Mouse (Mus musculus): ENCODE data around the gene Slc41a3. TPM values are rescaled to one million over a fixed set of nuclear protein-coding genes. Genes with fewer than 3 reads are reported as not detected.

Slc41a3 gene
- polyA plus RNA-seq, 1 experiment from 2014 or later = 7.2 TPM

DNA sequence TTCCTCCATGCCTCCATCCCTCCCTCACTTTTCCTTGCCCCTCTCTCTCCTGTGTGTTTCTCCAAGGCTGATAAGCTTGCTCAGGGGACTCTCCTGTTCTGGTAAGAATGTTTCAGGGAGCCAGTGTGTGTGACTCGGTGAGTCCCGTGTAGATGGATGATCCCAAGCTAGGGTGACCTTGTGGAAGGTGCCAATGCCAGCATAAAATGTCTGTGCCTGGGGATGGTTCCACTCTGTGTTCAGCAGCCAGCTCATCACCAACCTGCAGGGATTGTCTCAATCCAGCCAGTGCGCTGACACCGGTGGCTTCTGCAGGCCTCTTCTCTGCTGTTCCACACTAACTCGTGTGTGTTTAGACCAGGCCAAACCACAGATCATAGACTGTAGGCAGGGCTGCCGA is 12.0 kb downstream of the Slc41a3 start:
- no peak for ATAC-seq (ENCODE audit: low FRiP score, low TSS enrichment)
- no peak overlapping the region for H3K27ac ChIP-seq (ENCODE audit: low read depth, low read length)
- H3K4me2 ChIP-seq (replicated peaks; ENCODE audit: low read depth, low read length) = no peak overlapping the region
- peaks cover 24% of the 10 kb centered on the region for H3K4me1 ChIP-seq (ENCODE audit: control insufficient read depth, insufficient read depth, low read length)
- H3K9me3 ChIP-seq (ENCODE audit: control insufficient read depth, low read length) = no peaks in the 10 kb centered on the region
- no peaks in the 10 kb centered on the region for H3K27me3 ChIP-seq (ENCODE audit: control insufficient read depth, insufficient read depth, low read length)
- 91% methylated on average over 6 of the region's 6 CpGs for WGBS
- no peak overlapping the region for H3K4me3 ChIP-seq (ENCODE audit: low read length)
- no peaks in the 10 kb centered on the region for H3K36me3 ChIP-seq (ENCODE audit: control insufficient read depth, insufficient read depth, low read length)
- no peak overlapping the region for H3K9ac ChIP-seq (ENCODE audit: low read depth, low read length)

DNA sequence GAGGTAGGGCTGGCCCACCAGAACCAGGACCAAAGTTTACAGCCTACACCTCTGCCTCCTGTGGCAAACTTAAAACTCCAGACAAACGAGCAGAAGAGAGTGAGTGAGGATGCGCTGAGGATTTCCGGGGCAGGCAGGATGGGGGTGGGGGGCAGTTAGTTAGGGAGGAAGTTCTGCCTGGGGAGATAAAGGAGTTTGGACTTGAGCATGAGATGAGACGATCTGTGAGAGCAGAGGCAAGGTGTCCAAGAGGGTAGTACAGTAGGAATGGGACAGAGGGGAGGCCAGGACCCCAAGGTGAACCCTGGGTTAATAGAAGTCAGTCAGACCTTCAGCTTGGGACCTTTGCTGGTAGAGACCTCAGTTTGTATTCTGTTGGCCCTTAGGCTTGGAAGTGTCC is 13.7 kb downstream of the Slc41a3 start:
- Histone ChIP-seq H3K36me3 (ENCODE audit: control insufficient read depth, insufficient read depth, low read length) (no peaks in the 10 kb centered on the region), H3K27me3 (ENCODE audit: control insufficient read depth, insufficient read depth, low read length) (no peaks in the 10 kb centered on the region), H3K4me2 (replicated peaks; ENCODE audit: low read depth, low read length) (no peak overlapping the region), H3K9ac (ENCODE audit: low read depth, low read length) (no peak overlapping the region), H3K4me1 (ENCODE audit: control insufficient read depth, insufficient read depth, low read length) (peaks cover 42% of the 10 kb centered on the region), H3K9me3 (ENCODE audit: control insufficient read depth, low read length) (no peaks in the 10 kb centered on the region), H3K4me3 (ENCODE audit: low read length) (no peak overlapping the region), H3K27ac (ENCODE audit: low read depth, low read length) (no peak overlapping the region)
- WGBS = 70% methylated on average over 4 of the region's 4 CpGs
- ATAC-seq (ENCODE audit: low FRiP score, low TSS enrichment) = no peak

GRCm38 (mm10) chr6:90618821-90619636 is 14.5 kb downstream of the Slc41a3 start:
- H3K27me3 ChIP-seq (ENCODE audit: control insufficient read depth, insufficient read depth, low read length) = no peaks in the 10 kb centered on the region
- H3K27ac ChIP-seq (ENCODE audit: low read depth, low read length) = no peak overlapping the region
- H3K9ac ChIP-seq (ENCODE audit: low read depth, low read length) = no peak overlapping the region
- no peak overlapping the region for H3K4me2 ChIP-seq (replicated peaks; ENCODE audit: low read depth, low read length)
- H3K4me3 ChIP-seq (ENCODE audit: low read length) = no peak overlapping the region
- 54% methylated on average over 19 of the region's 19 CpGs for WGBS
- no peaks in the 10 kb centered on the region for H3K9me3 ChIP-seq (ENCODE audit: control insufficient read depth, low read length)
- no peaks in the 10 kb centered on the region for H3K36me3 ChIP-seq (ENCODE audit: control insufficient read depth, insufficient read depth, low read length)
- ATAC-seq (ENCODE audit: low FRiP score, low TSS enrichment) = peak; percentile 39; the same call in 1 of the 2 replicates
- peaks cover 43% of the 10 kb centered on the region for H3K4me1 ChIP-seq (ENCODE audit: control insufficient read depth, insufficient read depth, low read length)

DNA sequence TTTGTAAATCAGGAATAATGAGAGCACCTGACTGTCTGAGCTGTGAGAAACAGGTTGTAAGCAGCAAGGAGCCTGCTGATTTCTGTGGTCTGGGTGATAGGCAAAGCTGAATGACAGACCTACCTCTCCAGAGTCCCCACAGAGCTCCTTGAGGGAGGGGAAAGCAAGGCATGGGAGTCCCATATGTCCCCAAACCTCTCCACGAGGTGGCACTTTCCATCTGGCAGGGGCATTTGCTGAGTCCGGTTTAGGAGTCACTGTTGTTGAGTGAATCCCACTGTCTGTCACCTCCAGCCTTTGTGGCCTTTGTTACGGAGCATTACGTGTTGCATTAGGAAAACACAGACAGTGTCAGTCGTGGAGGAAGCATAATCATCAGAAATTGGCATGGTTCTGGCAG is 15.4 kb downstream of the Slc41a3 start:
- WGBS = 72% methylated on average over 5 of the region's 5 CpGs
- no peak for ATAC-seq (ENCODE audit: low FRiP score, low TSS enrichment)

DNA sequence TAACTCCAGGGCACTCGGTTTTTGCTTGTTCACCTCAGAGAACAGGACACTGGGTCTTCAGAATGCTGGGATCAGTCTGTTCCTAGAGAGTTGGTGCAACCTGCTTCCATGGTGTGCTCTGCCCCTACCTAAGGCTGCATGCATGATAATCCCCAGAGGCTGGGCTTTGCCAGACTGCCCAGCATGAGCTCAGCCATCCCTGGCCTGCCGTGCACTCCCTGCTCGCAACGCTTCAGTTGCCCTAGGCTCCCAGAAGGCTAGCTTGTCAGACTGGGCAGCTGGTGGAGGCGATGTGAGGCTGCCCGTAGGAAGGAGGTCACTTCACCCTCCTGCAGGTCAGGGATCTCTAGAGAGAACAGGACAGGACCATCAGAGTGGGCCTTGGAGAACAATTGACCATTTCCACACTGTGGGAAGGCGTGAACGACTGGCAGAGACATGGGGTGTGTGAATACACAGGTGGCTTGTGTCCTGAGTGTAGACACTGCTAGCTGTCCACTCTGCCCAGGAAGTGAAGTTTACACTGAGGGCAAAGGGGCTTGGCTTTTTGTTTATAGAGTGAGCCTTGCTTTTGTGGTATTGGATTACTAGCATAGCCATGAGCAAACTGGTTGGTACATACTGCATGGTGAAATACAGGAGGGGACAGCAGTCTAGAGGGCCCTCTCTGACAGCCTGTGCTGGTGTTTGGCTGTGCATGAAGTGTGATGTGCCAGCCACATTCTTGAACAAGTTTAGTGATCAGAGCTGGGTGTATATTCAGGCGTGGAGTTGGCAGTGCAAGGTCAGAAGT is 16.5 kb downstream of the Slc41a3 start:
- Histone ChIP-seq H3K4me2 (replicated peaks; ENCODE audit: low read depth, low read length) (no peak overlapping the region), H3K4me1 (ENCODE audit: control insufficient read depth, insufficient read depth, low read length) (peaks cover 51% of the 10 kb centered on the region), H3K9me3 (ENCODE audit: control insufficient read depth, low read length) (no peaks in the 10 kb centered on the region), H3K27ac (ENCODE audit: low read depth, low read length) (peak overlapping the region; percentile 74), H3K27me3 (ENCODE audit: control insufficient read depth, insufficient read depth, low read length) (no peaks in the 10 kb centered on the region), H3K9ac (ENCODE audit: low read depth, low read length) (no peak overlapping the region), H3K4me3 (ENCODE audit: low read length) (no peak overlapping the region), H3K36me3 (ENCODE audit: control insufficient read depth, insufficient read depth, low read length) (no peaks in the 10 kb centered on the region)
- 28% methylated on average over 9 of the region's 9 CpGs for WGBS
- ATAC-seq (ENCODE audit: low FRiP score, low TSS enrichment) = peak; percentile 79

More for the DNA sequence above, 15.4 kb downstream of the Slc41a3 start:
- no peaks in the 10 kb centered on the region for H3K36me3 ChIP-seq (ENCODE audit: control insufficient read depth, insufficient read depth, low read length)
- H3K4me1 ChIP-seq (ENCODE audit: control insufficient read depth, insufficient read depth, low read length) = peaks cover 45% of the 10 kb centered on the region
- H3K9me3 ChIP-seq (ENCODE audit: control insufficient read depth, low read length) = no peaks in the 10 kb centered on the region
- no peak overlapping the region for H3K4me3 ChIP-seq (ENCODE audit: low read length)
- H3K27ac ChIP-seq (ENCODE audit: low read depth, low read length) = no peak overlapping the region; the same call in 1 of the 2 replicates
- H3K27me3 ChIP-seq (ENCODE audit: control insufficient read depth, insufficient read depth, low read length) = no peaks in the 10 kb centered on the region
- no peak overlapping the region for H3K9ac ChIP-seq (ENCODE audit: low read depth, low read length)
- H3K4me2 ChIP-seq (replicated peaks; ENCODE audit: low read depth, low read length) = no peak overlapping the region

DNA sequence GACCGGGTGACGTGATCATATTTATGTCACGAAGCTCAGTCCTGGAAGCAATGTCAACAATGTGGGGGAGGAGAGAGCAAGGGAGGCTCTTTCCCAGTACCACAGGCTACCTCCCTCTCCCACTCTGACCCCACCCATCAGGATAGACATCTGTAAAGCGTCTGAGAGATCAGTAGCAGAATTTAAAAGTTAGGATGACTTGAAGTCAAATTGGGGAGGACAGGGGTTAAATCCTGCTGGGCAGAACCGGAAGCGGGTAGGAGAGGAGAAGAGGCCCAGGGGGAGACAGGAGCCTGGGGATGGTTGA is 17.0 kb downstream of the Slc41a3 start:
- H3K9ac ChIP-seq (ENCODE audit: low read depth, low read length) = no peak overlapping the region
- no peaks in the 10 kb centered on the region for H3K27me3 ChIP-seq (ENCODE audit: control insufficient read depth, insufficient read depth, low read length)
- H3K4me2 ChIP-seq (replicated peaks; ENCODE audit: low read depth, low read length) = no peak overlapping the region
- peak overlapping the region; percentile 74 for H3K27ac ChIP-seq (ENCODE audit: low read depth, low read length)
- peak; percentile 13; the same call in 1 of the 2 replicates for ATAC-seq (ENCODE audit: low FRiP score, low TSS enrichment)
- H3K4me3 ChIP-seq (ENCODE audit: low read length) = no peak overlapping the region
- 17% methylated on average over 6 of the region's 6 CpGs for WGBS
- H3K4me1 ChIP-seq (ENCODE audit: control insufficient read depth, insufficient read depth, low read length) = peaks cover 51% of the 10 kb centered on the region
- no peaks in the 10 kb centered on the region; the same call in 1 of the 2 replicates for H3K36me3 ChIP-seq (ENCODE audit: control insufficient read depth, insufficient read depth, low read length)
- H3K9me3 ChIP-seq (ENCODE audit: control insufficient read depth, low read length) = no peaks in the 10 kb centered on the region

DNA sequence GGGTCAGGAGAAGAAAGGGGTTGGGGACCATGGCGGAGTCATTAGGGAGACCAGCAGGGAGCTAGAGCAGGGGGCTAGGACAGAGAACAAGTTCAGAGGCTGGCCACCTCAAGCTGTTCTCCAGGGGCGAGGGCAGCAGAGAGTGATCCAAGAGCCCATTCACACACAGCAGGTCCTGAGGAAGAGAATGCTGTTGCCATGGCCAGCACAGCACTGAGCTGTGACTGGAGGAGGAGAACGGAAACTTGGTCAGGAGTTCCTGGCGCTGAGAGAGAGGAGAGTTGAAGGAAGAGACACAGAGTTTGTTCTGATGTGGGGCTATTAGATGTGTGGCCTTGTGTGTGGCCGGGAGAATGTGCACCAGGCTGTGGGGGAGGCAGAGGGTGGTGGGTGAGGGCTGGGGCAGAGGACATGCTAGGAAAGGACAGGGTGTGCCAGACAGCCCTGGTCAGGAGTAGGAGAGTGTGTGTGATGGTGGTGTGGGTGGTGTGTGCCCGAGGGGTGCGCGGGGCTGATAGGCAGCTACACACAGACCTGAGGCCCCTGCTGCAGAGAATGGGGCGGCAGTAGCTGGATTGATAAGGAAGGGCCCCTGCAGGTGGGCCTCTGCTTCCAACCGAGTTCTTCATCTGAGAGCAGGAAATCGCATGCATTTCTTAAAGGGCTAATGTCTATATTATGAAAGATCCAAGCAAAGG is 18.4 kb downstream of the Slc41a3 start:
- Histone ChIP-seq H3K4me1 (ENCODE audit: control insufficient read depth, insufficient read depth, low read length) (peaks cover 51% of the 10 kb centered on the region), H3K27ac (ENCODE audit: low read depth, low read length) (no peak overlapping the region; the same call in 1 of the 2 replicates), H3K36me3 (ENCODE audit: control insufficient read depth, insufficient read depth, low read length) (no peaks in the 10 kb centered on the region; the same call in 1 of the 2 replicates), H3K9ac (ENCODE audit: low read depth, low read length) (no peak overlapping the region), H3K4me3 (ENCODE audit: low read length) (no peak overlapping the region), H3K4me2 (replicated peaks; ENCODE audit: low read depth, low read length) (no peak overlapping the region), H3K27me3 (ENCODE audit: control insufficient read depth, insufficient read depth, low read length) (no peaks in the 10 kb centered on the region), H3K9me3 (ENCODE audit: control insufficient read depth, low read length) (no peaks in the 10 kb centered on the region)
- no peak for ATAC-seq (ENCODE audit: low FRiP score, low TSS enrichment)
- WGBS = 47% methylated on average over 11 of the region's 11 CpGs

- WGBS = 92% methylated on average over 5 of the region's 5 CpGs
- H3K27ac ChIP-seq (ENCODE audit: low read depth, low read length) = no peak overlapping the region
- H3K9me3 ChIP-seq (ENCODE audit: control insufficient read depth, low read length) = no peaks in the 10 kb centered on the region
Observed at GRCm38 (mm10) chr6:90623456-90623836, 18.9 kb downstream of the Slc41a3 start.

More at GRCm38 (mm10) chr6:90623456-90623836, 18.9 kb downstream of the Slc41a3 start:
- Histone ChIP-seq H3K27me3 (ENCODE audit: control insufficient read depth, insufficient read depth, low read length) (no peaks in the 10 kb centered on the region), H3K4me1 (ENCODE audit: control insufficient read depth, insufficient read depth, low read length) (peaks cover 51% of the 10 kb centered on the region), H3K36me3 (ENCODE audit: control insufficient read depth, insufficient read depth, low read length) (no peaks in the 10 kb centered on the region; the same call in 1 of the 2 replicates), H3K4me3 (ENCODE audit: low read length) (no peak overlapping the region), H3K9ac (ENCODE audit: low read depth, low read length) (no peak overlapping the region), H3K4me2 (replicated peaks; ENCODE audit: low read depth, low read length) (no peak overlapping the region)
- no peak for ATAC-seq (ENCODE audit: low FRiP score, low TSS enrichment)

Data from kidney, embryonic 14.5 days (tissue).